Mouse (Mus musculus) megakaryocyte, embryonic 14.5 days (primary cell): ENCODE data around the gene 1810024B03Rik. TPM values are rescaled to one million over a fixed set of nuclear protein-coding genes. Genes with fewer than 3 reads are reported as not detected.
"Not testable (repeated sequence)": the region's sequence is repeated elsewhere in the genome, so short reads cannot be mapped to it uniquely, and the experiment has no call there.

Experiments used
- H3K27me3 ChIP-seq: replicated peaks from 2 replicates; pipeline ENCODE3; 2012; ENCODE audit warnings: inconsistent platforms
- H3K36me3 ChIP-seq: replicated peaks from 2 replicates; pipeline ENCODE3; 2012; ENCODE audit warnings: low read length, inconsistent platforms, mixed read lengths
- H3K4me1 ChIP-seq: 2 replicates; pipeline ENCODE4 v1.6.1; 2012; ENCODE audit warnings: inconsistent platforms
- H3K4me3 ChIP-seq: replicated peaks from 2 replicates; pipeline ENCODE3; 2012; ENCODE audit warnings: moderate library complexity, mild to moderate bottlenecking, inconsistent platforms
- H3K9me3 ChIP-seq: 2 replicates; pipeline ENCODE4 v1.6.1; 2012; ENCODE audit warnings: inconsistent platforms
- FLI1 ChIP-seq: IDR thresholded peaks from 2 replicates; pipeline ENCODE4 v1.6.1; 2012; ENCODE audit warnings: low read length, inconsistent platforms, mixed read lengths
- GATA1 ChIP-seq: IDR thresholded peaks from 3 replicates; pipeline ENCODE4 v1.6.1; 2012; ENCODE audit warnings: mixed read lengths, low read length, inconsistent platforms, borderline replicate concordance
- polyA plus RNA-seq: library from polyadenylated mRNA; stranded (reverse); fragments of >175 nt; gene quantifications from 2 replicates; pipeline ENCODE4 v1.2.3, GENCODE M21; 2012; ENCODE audit warnings: low replicate concordance; ENCODE audit not compliant: insufficient read depth

1810024B03Rik gene
- polyA plus RNA-seq, 1 experiment: 0.11 TPM

DNA sequence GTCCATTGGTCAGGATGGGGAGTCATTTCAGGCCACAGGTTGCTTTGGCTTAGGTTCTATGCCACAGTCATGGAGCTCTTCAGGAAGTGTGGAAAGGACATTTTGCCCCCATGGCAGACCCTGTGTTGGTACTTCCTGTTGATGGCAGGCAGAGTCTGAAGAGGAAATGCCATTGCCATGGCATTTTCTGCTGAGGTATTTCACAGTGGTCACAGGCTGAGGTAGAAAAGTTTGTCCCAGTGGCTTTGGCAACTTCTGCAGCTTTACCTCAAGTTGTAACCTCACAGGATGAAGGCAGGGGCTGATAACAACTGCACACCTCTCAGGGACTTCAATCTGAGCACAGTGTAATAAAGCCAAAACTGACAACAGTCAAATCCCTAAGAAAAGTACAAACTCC, 18.5 kb downstream of the 1810024B03Rik start:
- Histone ChIP-seq H3K27me3 (no peaks in the 10 kb centered on the region), H3K36me3 (no peaks in the 10 kb centered on the region), H3K9me3 (no peaks in the 10 kb centered on the region), H3K4me1 (peaks cover 21% of the 10 kb centered on the region), H3K4me3 (no peak overlapping the region)
- TF ChIP-seq GATA1 (no peak), FLI1 (no peak)

DNA sequence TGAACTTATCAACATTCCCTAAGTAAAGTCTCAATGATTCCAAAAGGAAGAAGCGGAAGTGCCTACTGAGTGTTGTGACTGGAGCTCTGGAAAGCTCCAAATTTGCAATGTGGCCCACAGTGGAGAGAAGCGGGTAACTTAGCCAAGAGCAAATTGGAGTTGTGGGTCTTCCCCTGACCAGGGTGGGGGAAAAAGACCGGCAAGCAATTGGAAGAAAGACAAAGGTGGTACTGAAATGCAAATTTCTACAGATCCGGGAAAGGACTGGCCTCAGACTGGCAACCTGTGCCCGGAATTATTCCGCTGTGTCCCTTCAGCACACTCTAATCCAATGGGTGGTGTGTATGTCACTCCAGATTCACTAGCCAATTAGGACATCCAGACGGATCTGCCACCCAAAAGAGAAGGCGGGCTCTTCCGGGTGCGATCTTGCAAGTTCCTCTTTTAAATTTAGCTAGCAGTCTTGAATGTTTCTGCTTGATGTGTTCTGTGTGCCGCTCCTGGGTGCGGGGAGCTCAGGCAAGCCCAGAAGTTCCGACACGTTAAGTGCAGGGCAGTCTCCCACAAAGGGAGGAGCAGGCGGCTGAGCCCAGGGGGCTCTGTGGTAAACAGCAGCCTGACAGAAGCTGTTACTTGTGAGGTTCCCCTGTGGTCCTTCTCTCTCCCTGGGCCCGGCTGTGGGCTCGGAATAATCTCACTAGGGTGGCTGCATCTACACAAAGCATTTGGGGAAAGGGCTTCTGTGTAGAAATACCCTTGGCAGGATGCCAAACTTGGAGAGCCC, 25.3 kb downstream of the 1810024B03Rik start:
- Histone ChIP-seq H3K36me3 (no peaks in the 10 kb centered on the region), H3K4me1 (peaks cover 23% of the 10 kb centered on the region)
- TF ChIP-seq GATA1: no peak

DNA sequence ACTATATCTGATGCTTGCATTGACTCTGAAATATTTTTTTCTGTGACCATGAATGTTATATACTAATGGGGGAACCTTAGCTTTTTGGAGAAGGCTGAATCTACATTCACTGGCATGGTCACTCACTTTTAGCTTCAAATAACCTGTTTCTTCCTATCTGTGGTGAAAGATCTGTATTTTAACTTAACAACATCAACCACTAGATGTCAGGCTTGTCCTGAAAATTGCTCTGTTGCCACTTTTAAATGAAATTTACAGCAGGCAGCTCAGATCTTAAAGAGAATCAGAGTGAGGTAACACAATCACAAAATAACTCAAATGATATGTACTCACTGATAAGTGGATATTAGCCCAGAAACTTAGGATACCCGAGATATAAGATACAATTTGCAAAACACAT, 41.8 kb downstream of the 1810024B03Rik start:
- H3K36me3 ChIP-seq, H3K4me3 ChIP-seq, H3K9me3 ChIP-seq: not testable (repeated sequence)
- Histone ChIP-seq H3K27me3 (peaks cover 23% of the 10 kb centered on the region), H3K4me1 (peaks cover 21% of the 10 kb centered on the region)

More for the DNA sequence above, 25.3 kb downstream of the 1810024B03Rik start:
- H3K9me3 ChIP-seq: no peaks in the 10 kb centered on the region
- peaks cover 3% of the 10 kb centered on the region for H3K27me3 ChIP-seq
- H3K4me3 ChIP-seq: peak overlapping the region; percentile 91

DNA sequence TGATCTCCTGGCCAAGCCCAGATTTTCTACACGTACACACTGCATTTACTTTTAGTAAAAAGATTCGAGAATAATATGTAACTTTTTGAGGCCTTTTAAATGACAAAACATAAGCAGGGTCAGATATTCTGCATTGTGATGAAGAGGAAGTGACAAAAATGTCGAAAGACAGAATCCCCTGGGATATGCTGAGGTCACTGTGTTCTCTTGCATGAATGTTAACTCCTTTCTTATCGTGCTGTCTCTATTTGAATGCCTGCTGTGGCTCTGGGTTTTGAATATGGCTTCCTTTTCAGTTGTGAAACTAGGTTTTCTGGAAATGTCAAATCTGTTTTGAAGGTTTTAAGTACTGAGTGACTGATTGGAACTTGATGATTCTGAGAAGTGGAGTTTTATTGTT, 42.4 kb downstream of the 1810024B03Rik start:
- Histone ChIP-seq H3K4me3 (no peak overlapping the region), H3K4me1 (peaks cover 21% of the 10 kb centered on the region), H3K27me3 (peaks cover 28% of the 10 kb centered on the region), H3K36me3 (no peaks in the 10 kb centered on the region), H3K9me3 (no peaks in the 10 kb centered on the region)
- TF ChIP-seq FLI1 (no peak), GATA1 (no peak)

DNA sequence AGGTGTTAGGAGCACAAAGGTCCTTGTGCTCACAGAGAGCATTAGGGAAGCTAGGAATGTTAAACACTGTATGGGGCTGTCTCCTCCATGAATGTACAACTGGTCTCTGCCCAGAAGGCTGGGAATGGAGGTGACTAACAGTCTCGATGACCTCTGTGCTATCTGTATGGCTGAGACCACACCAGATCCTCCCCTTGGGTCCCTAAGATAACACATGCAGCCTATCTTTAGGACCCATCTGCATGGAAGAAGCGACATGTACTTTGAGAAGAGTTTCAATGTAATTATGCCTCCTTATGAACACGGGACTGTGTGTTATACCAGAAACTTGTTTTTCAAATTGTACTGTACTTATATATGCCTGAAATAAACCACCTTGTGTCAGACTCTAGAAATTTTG, 62.4 kb downstream of the 1810024B03Rik start:
- H3K4me3 ChIP-seq: no peak overlapping the region
- H3K36me3 ChIP-seq: peaks cover 15% of the 10 kb centered on the region
- TF ChIP-seq FLI1 (no peak), GATA1 (no peak)
- H3K4me1 ChIP-seq: peaks cover 27% of the 10 kb centered on the region
- H3K9me3 ChIP-seq: peaks cover 12% of the 10 kb centered on the region
- H3K27me3 ChIP-seq: peaks cover 3% of the 10 kb centered on the region

DNA sequence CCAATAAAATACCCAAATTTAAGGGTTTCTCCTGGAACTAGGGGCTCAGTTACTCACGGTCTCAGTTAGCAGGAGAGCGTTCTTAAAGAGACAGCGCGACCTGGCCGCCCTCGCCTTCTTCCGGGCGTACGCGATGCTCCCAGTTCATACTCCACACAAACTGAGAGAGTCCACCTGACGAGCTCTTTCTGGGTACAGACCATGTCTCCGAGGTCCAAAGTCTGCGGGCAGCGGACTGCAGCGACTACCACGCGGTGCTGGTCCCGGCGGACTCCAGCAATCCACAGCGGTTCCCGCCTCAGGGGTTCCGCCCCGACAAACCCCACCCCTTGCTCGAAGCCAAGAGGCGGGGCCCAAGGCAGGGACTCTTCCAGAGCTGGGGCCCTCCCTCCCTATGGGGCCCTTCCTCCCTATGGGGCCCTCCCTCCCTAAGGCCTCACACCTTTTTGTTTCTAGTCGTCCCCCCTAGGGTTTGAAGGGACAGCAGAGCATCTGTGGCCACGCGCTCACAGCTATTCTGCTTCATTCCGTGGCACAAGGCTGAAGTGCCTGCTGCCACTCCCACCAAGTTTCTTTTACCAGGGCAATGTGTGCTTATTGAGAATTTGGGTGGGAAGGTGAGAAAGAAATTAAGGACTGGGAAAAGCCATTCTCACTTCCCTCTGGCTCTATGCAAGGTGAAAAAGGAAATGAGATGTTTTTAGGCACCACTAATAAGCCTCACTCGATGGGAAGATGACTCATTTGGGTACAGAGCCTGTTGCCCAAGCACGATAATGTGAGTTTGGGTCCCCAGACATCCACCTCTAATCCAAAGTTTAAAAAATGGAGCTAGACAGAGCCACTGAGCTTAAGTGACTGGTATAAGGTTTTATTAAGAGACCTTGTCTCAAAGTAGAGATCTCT, 64.7 kb downstream of the 1810024B03Rik start, which contains the start of gene Itpripl1:
Gene Itpripl1 (minus strand): TSS at position 285 of the 906 bp plus-strand sequence.
- peaks cover 33% of the 10 kb centered on the region for H3K36me3 ChIP-seq
- peaks cover 27% of the 10 kb centered on the region for H3K4me1 ChIP-seq
- peak within 1 kb of the TSS; percentile 94 for H3K4me3 ChIP-seq
- H3K27me3 ChIP-seq: peaks cover 3% of the 10 kb centered on the region
- TF ChIP-seq GATA1: no peak
- no peak for TF ChIP-seq FLI1
- H3K9me3 ChIP-seq: peaks cover 5% of the 10 kb centered on the region; the same call in 1 of the 2 replicates

DNA sequence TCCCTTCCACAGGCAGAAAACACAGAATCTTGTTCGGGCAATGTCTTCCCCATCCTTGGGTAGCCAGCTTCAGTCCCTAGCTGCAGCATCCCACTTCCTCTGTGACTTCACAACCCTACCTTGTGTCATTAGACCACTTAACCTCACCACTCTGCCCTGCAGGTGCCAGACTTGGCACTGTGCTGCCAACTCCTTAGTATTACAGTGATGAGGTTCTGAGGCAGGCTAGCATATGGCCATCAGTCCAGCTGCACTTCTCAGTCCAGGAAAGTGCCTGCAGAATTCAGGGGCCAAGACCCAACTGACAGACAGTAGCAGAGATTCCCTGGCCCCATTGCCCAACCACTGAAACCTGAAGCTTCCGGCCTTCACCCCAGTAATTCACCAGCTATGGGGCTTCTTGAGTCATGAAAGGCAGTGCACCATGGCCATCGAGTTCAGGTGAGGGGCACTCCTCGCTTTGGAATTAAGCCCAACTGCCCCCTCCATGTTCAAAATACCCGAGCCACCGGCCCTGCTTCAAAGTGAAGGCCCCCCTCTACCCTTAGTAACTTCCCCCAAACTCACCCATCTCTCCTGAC, 65.4 kb downstream of the 1810024B03Rik start:
- H3K27me3 ChIP-seq: peaks cover 3% of the 10 kb centered on the region
- H3K9me3 ChIP-seq: peaks cover 5% of the 10 kb centered on the region; the same call in 1 of the 2 replicates
- H3K4me1 ChIP-seq: peaks cover 32% of the 10 kb centered on the region
- H3K36me3 ChIP-seq: peaks cover 33% of the 10 kb centered on the region
- no peak for TF ChIP-seq FLI1
- H3K4me3 ChIP-seq: peak overlapping the region; percentile 94

DNA sequence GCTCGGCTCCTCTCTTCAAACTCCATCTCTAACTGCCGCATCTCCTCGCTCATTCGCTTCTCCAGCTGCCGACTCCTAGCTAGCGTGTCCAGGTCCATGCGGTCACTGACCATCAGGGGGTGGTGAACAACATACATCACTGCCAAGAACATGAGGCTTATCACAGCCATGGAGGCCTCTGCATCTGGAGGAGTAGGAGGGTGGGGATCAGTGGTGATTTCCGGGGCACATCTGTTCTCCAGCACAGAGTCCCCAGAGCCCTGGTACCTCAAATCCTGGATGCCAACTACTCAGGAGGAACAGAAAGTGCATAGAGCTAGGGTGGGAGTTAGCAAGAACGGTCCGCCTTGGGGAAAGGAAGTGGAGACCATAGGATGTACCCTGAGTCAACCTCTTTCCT, 66.0 kb downstream of the 1810024B03Rik start:
- no peaks in the 10 kb centered on the region for H3K9me3 ChIP-seq
- peaks cover 3% of the 10 kb centered on the region for H3K27me3 ChIP-seq
- TF ChIP-seq FLI1 (no peak), GATA1 (no peak)
- peaks cover 35% of the 10 kb centered on the region for H3K4me1 ChIP-seq
- peaks cover 33% of the 10 kb centered on the region for H3K36me3 ChIP-seq
- H3K4me3 ChIP-seq: peak overlapping the region; percentile 94

DNA sequence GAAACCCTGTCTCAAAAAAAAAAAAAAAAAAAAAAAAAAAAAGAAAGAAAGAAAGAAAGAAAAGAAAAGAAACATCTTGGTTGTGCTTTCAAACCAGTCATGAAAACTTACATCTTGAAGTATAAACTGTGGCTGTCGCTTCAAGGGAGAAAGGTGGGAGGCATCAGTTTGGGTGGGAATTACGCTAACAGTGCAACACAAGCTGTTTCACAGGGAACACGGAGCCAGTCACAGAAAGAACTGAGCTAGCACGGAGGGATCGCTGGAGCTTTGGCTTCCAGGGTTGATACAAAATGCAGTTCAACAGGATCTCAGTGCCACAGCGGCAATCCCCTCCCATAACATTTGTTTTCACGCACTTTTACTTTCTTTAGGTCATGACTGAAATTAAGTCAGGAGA, 68.1 kb downstream of the 1810024B03Rik start:
- Histone ChIP-seq H3K9me3 (no peaks in the 10 kb centered on the region), H3K36me3 (peaks cover 33% of the 10 kb centered on the region), H3K4me1 (peaks cover 45% of the 10 kb centered on the region), H3K4me3 (no peak overlapping the region), H3K27me3 (peaks cover 2% of the 10 kb centered on the region)
- TF ChIP-seq FLI1: no peak
- TF ChIP-seq GATA1: no peak
